Mouse (Mus musculus): ENCODE data around the gene Atp6v0e2.
A peak's percentile ranks its signal among the peaks of the same experiment; 100 is the strongest.

Gene Atp6v0e2

DNA sequence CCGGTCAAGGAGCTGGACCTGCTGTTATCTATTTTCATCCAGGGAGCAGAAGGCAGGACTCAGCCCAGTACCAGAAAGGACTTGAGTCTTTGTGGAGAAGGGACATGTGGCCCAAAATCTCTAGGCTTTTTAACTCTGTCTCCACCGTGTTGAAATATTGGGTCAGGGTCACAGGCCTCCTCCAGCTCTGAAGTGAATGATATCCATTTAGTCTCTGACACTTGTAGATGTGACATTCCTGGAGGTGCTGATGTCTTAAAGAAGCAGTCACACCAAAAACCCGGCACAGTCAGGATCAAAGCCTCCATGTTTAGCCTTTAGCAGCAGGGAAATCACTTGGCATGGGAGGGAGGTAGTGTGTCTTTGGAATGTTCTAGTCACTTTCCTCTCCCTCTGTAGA, 3.3 kb downstream of the Atp6v0e2 start:
- no peak for DNase-seq (ENCODE audit: low read depth)

DNA sequence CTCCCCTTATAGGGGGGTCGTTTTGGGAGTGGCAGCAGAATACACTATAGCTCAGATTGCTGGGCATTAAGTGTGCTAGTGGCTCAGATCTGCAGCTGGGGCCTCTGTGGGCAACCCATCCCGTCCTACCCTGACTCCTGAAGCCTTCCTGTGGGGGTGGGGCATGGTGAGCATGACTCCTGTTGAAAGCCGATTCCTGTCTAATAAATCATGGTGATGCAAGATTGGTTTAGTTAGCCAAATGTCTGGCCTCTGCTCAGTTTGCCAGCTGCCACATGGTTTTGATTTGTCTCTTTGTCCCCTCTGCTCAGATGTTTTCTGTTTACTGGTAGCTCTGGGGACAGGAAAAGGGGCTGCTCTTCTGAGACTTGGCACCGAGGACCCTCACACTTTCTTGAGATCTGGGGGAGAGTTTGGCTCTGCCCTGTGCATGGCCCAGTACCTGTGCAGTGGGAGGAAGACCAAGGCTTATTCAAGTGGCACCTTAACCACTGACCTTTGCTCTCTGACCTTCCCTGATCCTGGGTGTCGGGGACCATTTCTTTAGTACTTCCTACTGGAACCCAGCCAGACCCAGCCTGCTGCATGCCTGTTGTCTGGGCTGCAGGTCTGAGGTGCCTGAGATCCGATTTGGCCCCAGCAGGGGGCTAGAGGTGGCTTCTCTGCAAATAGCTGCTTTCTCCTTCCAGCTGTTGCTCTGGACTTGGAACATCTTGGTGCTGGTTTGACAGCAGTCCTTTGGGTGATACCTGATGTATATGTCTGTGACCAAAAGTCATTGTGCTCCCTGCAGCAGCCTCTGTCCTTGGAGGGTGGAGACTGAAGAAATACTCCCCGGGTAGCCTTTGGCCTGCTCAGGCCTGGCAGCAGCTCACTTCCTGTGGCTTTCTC, 4.4 kb downstream of the Atp6v0e2 start:
- DNase-seq (ENCODE audit: low read depth) = no peak

DNA sequence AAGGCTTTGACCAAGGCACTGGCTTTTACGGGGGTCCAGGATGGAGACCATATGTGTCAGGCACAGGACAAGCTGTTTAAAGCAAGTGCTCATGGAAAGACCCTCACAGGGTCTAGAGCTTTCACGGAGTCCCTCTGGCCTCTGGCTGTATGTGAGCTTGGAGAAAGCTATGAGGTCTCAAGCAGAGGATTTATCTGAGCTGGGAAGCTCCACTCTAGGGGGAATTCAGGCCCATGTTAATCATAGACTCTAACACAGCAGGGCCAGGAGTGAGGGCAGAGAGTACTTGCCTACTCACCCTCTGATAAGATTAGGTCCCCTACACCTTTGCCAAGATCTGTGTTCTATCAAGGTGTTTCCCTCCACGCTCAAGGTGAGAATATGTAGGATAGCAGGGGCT, 5.2 kb downstream of the Atp6v0e2 start:
- DNase-seq (ENCODE audit: low read depth) = no peak

DNA sequence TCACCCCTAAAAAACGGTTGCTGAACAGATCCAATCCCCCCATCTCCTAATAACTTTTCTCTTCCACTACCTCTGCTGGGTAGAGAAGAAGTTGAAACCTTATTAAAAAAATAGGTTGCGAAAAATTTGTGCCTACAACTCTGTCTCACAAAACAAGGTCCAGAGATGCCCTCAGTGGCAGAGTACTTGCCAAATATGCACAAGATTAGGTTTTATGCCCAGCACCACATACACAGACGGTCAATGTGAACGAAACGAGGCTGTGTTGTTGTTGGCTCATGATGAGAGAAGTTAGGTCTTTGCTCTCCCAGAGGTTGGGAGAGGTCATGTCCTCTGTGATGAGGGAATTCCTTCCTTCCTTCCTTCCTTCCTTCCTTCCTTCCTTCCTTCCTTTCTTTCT, 7.8 kb downstream of the Atp6v0e2 start:
- no peak for DNase-seq (ENCODE audit: low read depth)

DNA sequence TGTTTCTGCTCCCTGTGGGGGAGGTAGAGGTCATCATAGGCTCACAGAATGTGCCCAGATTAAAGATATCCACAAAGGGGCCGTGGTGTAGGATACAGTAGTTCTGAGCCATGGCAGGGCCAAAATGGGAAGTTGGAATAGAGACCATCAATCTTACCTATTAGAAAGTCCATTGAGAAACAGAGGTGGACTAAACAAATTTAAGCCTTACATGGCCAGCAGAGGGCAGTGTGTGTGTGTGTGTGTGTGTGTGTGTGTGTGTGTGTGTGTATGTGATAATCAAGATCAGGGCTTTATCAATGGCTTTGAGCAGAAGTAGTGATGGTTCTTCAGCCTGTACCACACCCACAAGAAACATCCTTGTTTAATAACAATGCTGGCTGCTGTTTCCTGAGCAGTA, 8.9 kb downstream of the Atp6v0e2 start:
- DNase-seq (ENCODE audit: low read depth) = no peak

DNA sequence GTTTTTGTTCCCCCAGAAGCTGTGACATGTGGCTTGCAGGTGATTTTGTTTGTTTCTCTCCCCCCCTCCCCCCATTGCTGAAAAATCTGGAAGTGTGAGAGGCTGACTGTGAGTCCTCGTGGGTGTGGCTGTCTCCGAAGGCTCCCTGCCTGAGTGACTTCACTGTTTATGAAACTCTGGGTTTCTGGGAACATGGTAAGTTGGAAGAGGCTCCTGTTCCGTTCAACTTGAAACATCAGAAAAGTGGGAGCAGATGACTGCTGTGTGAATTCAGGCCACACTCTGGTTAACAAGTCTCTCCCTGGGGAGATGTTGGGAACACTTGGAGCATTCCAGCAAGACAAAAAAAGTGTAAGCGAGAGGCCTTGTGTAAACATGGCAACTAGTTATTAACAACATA, 9.4 kb downstream of the Atp6v0e2 start:
- no peak for DNase-seq (ENCODE audit: low read depth)

DNA sequence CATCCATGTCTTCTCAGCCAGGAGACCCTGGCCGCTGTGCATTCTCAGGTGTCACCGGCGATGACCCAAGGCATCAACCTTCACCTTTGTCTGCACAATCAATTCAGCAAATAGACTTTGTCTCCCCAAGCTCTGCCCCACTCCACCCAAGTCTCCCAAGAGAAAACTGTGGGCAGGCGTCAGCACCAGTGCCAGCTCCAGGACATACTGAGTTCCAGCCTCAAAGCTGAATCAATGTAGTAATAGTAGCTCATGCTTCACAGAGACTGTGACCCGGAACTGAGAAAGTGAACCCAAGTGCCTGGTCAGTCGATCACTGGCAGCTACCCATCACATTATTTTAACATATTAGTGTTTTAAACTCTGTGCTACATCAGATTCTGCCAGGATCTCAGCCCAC, 10.9 kb downstream of the Atp6v0e2 start:
- no peak for DNase-seq (ENCODE audit: low read depth)

DNA sequence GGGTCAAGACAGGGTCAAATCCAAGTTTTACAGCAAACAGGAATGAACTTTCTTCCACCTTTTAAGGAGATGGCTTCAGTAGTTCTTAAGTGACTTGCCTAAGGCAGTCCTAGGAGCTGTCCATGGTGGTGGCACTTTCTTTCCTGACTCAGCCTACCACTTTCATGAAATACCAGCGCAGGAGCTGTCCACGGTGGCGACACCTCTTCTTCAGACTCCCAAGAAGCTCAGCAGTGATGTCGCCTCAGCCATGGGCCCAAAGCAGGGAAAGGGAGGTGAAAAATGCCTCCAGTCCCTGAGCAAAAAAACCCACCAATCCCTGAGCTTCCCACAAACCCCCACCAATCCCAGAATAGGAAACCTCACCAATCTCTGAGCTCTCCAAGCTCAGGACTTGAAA, 15.5 kb downstream of the Atp6v0e2 start:
- DNase-seq (ENCODE audit: low read depth) = peak; percentile 84

DNA sequence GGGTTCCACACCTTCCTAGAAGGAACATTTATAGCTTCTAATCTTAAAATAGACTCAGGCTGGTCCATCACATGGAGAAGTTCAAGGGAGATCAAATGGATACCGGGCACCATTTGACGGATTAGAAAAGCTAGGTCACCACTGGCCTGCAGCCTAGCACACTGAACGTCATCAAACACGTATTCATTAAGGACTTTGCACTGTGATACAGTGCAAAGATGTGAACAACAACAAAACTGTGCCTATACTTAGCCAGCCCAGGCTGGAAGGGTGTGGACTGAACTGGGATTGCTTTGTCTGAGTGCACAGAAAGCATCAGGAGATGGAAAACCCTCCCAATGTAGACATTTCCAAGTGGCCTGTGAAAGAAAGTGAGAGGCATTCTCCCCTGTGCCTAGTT, 16.4 kb downstream of the Atp6v0e2 start:
- no peak for DNase-seq (ENCODE audit: low read depth)

DNA sequence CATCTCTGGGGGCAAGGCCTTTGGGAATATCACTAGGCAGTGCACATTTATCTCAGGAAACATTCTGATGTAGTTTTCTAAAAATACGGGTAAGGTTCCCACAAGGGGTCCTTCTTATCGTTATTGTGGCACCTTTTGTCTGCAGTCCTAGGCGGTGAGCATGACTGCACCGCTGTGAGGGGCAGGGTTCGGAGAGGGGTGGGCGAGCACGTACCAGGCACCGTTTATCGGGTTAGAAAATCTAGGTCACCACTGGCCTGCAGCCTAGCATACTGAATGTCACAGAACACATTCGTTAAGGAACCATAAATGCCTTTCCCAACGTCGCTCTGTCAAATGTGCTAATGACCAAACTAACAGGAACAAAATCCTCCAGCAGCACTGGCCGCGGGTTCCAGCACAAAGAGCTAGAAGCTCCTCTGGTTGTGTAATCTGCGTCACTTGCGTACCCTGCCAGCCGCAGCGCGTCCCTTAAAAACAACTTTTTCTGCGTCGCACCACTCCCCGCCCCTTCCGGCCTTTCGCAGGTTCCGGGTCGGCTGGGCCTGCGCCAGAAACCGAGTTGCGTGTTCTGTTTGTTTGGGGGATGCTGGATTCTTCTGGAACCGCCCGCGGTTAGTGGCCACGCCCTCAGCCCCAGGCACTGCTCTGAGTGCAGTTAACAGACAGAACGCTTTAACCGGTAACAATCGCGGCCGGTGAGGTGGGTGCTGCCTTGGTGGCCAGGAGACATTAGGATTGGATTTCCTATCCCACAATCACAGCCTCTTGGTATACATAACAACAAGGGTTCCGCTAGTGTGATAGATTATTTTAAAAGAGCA, 17.1 kb downstream of the Atp6v0e2 start, which contains the start of gene Lrrc61:
TSS of gene Lrrc61 (plus strand) at position 517 of the 824 bp plus-strand sequence.
- peak; percentile 66 for DNase-seq (ENCODE audit: low read depth)

DNA sequence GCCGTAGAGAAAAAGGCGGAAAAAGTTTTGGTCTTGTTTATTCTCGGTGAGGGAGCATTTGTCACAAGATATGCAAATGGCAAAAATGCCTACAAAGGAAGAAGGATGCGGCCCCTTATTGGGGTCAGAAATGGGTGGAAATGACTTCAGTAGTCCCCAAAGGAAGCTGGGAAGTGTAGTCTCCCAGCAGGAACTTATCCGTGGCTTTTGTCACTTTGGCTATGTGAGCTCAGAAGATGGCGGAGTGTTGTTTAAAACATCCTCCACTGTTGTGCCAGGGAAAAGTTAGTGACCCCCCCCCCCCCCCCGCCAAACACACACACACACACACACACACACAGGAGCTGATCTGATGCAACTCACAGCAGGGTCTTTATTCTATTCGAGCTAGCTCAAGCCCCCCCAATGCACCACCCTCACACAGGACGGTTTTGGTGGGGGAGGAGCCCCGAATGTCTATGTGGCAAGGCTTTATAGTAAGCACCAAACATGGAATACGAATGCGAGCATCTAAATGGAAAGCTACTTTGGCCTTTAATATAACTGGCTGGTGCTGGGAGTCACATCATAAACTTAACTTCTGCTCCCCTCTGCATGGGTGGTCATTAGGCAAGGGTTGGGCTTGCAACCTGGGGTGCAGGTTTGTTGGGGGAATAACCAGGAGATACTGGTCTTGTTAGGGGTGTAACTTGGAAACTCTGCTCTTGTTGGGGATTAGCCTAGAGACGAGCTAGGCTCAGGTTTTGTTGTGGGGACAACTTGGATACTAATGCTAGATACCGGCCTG, 17.9 kb downstream of the Atp6v0e2 start:
- DNase-seq (ENCODE audit: low read depth) = no peak

DNA sequence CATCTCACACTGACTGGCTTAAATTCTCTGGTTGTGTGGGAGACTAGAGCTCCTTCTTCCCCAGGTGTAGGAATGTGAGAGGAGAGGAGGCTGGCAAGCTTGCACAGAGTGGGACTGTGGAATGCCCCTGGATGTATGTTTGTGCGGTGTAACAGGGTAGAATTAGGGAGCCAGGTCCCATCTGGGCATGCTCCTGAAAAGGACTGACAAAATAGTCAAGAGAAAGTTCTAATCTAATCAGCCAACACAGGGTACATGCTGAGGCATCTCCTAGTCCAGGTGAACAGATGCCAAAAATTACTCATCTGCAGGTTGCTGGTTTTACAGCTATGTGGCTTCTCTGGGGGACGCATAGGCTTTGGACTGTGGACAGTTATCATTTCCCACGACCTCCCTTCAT, 18.5 kb downstream of the Atp6v0e2 start:
- no peak for DNase-seq (ENCODE audit: low read depth)

DNA sequence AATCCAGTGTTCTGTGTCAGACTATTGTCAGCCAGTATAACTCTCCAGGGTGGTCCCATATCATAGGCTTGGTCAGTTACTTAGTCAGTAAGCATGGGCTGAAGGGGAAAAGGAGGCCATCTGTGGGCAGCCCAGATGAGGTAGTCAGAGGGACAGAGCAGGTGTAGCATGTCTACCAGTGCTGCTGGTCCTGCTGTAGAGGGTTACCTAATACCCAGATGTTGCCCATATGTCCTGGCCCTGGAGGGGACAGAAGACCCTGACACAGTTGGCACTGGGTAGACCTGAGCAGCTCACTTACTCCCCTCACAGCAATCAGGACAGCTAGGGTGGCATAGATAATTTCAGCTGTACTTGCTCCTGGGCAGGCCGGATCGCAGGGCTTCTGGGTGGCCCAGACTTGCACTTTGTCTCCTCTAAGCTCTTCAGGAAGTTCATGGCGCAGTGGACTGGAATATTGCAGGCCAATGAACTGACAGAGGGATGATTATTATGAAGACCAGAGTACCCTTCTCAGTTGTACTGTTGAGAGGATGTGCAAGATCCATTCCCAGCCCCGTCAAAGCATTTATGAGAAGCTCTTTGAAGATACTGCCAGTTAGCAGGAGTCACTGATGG, 28.4 kb downstream of the Atp6v0e2 start:
- no peak for DNase-seq (ENCODE audit: low read depth)

DNA sequence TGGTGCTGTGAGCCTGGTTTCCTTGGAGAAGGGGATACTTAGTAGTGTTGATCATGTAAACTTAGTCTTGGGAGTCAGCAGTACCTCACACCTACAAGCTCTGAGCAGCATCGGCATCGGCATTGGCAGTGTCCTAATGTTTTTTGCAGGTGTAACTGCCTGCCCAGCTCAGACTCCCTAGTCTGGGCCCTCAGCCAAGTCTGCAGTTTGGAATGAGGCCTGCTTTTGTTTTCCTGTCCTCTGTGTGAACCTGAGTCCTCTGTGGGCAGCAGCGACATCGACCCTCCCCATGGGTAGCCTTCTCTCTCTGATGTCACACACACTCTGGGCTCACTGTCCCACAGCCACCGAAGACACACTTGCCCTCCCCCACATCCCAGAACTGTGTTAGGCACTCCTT, 28.9 kb downstream of the Atp6v0e2 start:
- no peak for DNase-seq (ENCODE audit: low read depth)

DNA sequence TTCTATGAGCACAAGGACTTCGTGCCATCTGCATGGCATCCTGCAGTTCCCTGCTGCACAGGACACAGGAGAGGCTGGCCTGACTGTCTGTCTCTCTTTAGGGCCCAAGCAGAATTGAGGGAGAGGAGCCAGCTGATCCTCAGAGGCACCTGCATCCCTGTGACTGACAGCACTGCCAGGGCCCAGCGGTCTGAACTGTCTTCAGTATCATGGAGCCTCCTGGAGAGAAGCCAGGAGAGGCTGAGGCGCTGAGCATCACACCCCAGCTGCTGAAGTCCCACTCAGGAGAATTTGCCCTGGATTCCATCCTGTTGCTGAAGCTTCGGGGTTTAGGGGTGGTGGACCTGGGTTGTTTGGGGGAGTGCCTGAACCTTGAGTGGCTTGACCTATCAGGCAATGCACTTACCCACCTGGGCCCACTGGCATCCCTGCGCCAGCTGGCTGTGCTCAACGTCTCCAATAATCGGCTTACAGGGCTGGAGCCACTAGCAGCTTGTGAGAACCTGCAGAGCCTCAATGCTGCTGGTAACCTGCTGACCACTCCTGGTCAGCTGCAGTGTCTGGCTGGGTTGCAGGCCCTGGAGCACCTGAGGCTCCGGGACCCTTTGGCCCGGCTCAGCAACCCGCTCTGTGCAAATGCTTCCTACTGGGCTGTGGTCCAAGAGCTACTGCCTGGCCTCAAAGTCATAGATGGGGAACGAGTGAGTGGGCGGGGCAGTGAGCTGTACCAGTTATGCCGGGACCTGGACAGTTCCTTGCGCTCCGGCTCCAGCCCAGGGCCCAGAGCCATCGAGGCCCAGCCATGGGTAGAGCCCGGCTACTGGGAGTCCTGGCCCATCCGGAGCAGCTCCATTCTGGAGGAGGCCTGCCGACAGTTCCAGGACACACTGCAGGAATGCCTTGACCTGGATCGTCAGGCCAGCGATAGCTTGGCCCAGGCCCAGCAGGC, 30.9 kb downstream of the Atp6v0e2 start:
- no peak for DNase-seq (ENCODE audit: low read depth)

DNA sequence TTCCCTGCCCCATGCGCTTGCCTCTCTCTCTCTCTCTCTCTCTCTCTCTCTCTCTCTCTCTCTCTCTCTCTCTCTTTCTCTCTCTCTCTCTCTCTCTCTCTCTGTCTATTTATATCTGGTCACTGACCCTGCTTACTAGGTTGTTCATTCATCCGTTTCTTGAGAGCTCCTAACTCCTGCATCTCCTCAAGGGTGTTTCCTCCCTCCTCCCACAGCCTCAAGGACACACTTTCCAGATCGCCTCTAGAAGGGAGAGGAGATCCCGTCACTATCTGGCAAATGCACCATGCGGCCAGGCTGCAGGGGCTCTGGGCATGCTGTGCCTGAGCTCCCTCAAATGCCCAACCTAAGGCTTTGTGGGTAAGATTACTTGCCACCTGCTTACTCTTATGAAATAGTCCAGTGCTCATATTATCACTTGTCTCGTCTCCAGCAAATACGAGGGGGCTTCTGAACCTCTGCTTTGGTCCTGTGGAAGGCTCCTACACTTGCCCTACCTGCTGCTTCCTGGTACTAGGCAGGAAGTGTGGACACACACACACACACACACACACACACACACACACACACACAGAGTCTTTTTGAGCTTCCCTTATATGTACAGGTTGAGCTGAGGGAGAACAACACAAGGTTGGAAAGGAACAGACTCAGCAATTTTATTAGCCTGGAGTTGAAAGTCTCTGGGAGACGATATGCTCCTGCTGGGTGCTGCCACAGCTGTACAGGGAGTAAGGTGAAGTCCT, 31.8 kb downstream of the Atp6v0e2 start:
- no peak for DNase-seq (ENCODE audit: low read depth)

DNA sequence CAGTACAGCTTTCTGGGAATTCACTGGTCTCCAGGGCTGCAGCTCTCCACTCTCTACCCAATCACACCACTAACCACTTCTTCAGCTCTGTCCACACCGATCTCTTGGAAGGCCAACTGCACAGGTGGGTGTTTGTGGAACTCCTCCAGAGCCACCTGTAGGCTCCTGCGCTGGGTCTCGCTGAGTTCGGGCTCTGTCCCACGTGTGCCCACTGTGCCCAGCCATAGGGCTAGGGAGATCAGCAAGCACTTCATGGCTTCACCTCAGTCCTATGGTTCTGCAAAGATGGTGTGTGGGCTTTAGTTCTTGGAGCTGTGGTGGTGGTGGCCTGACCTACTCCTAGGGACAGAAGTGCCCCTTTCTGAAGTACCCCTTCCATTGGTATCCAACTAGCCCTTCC, 34.6 kb downstream of the Atp6v0e2 start:
- no peak for DNase-seq (ENCODE audit: low read depth)

DNA sequence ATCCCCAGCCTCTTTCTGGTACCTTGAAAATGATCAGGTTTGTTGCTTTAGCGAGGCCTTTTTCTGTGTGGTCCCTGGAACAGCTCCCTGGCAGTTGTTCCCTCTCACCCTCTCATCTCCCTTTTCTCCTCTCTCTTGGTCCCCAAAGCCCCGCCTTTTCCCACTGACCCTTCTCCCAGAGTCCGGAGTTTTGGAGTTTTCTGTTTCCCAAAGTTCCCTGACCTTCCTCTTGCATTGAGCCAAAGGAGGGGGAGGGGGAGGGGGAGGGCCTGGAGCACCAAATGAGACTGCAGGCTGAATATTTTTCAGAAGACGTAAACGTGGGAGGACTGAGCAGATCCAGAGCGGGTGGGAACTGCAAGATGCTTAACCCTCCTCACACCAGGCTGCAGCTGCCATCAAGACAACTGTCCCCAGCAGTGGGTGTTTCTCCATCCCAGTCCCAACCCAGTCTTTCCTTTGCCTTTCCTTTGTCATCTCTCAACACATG, 35.2 kb downstream of the Atp6v0e2 start, which contains the start of gene Rarres2:
TSS of gene Rarres2 (minus strand) at position 218 of the 490 bp plus-strand sequence.
- no peak for DNase-seq (ENCODE audit: low read depth)

DNA sequence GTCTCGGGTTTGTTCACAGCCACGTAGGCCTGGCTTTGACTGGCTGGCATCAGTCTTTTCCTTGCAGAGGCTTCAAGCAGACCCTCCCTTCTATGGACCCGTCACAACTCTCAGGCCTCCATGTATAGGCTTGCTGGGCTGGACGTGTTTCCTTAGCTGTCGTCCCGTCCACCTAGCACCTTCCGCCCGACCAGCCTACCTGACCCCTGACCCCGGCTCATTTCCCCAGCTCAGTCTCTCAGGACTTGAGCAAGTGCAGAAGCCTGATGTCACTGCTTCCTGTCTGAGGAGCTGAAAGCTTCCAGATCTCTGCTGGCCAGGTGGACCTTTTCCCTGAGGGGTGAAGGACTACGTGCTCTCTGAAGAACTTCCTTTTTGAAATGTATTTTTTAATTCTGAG, 35.9 kb downstream of the Atp6v0e2 start:
- no peak for DNase-seq (ENCODE audit: low read depth)

DNA sequence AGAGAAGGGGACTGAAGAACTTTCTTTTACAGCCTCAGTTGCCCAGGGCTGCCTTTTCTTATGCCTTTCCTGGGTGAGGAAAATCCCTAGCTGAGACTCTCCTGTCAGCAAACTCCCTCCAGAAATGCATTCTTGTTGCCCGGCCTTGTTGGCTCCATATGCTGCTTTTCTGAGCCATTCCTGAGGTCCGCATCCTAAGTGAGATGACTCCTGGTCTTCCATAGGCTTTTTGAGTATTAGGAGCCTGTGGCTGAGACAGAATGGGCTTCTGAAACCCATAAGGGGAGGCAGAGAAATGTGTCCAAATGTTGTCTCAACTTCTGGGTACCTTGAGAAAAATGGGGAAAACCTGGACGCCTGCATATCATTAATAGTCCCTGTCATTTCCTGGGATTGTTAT, 36.6 kb downstream of the Atp6v0e2 start:
- DNase-seq (ENCODE audit: low read depth) = no peak

Measured in c-Kit-positive CD71-positive TER-119-negative erythroid progenitor cells, embryonic 14.5 days (primary cell).